Mouse (Mus musculus) kidney, postnatal 0 days (tissue): Measurements from ENCODE around the gene Ppp1cc. TPM values are rescaled to one million over a fixed set of nuclear protein-coding genes. Genes with fewer than 3 reads are reported as not detected.

Source experiments
- ATAC-seq: fragments of 200-750 bp; cut with Nextera tagmentation; replicated peaks from 2 replicates; pipeline ENCODE4 v1.8.0; 2017; ENCODE audit warnings: low read depth, moderate number of reproducible peaks, moderate TSS enrichment, moderate library complexity; ENCODE audit not compliant: low FRiP score
- DNase-seq: peaks from one replicate; pipeline ENCODE4 v3.0.0-alpha.2; 2016; ENCODE audit warnings: low spot score
- H3K27ac ChIP-seq: fragments of 300-500 bp; sonication (generic); 2 replicates; pipeline ENCODE4 v1.5.1; 2014; ENCODE audit warnings: mild to moderate bottlenecking
- H3K27me3 ChIP-seq: fragments of 300-500 bp; sonication (generic); 2 replicates; pipeline ENCODE4 v1.6.1; 2014; ENCODE audit warnings: low read length, mixed read lengths; ENCODE audit not compliant: insufficient read depth
- H3K36me3 ChIP-seq: fragments of 300-500 bp; sonication (generic); 2 replicates; pipeline ENCODE4 v1.6.1; 2014; ENCODE audit warnings: low read length, mixed read lengths; ENCODE audit not compliant: insufficient read depth
- H3K4me1 ChIP-seq: fragments of 300-500 bp; sonication (generic); replicated peaks from 2 replicates; pipeline ENCODE4 v1.6.1; 2014; ENCODE audit warnings: antibody characterized with exemption, low read length, mixed read lengths; ENCODE audit not compliant: insufficient read depth
- H3K4me2 ChIP-seq: fragments of 300-500 bp; sonication (generic); 2 replicates; pipeline ENCODE4 v1.6.1; 2014; ENCODE audit warnings: mild to moderate bottlenecking, low read length, moderate library complexity, mixed read lengths
- H3K4me3 ChIP-seq: fragments of 300-500 bp; sonication (generic); replicated peaks from 2 replicates; pipeline ENCODE4 v1.5.1; 2014; ENCODE audit warnings: low read depth, low read length
- H3K9ac ChIP-seq: fragments of 300-500 bp; sonication (generic); 2 replicates; pipeline ENCODE4 v1.6.1; 2014; ENCODE audit warnings: low read depth, low read length
- H3K9me3 ChIP-seq: fragments of 300-500 bp; sonication (generic); replicated peaks from 2 replicates; pipeline ENCODE4 v1.6.1; 2016; ENCODE audit warnings: low read length, inconsistent platforms, mixed read lengths
- CTCF ChIP-seq: IDR thresholded peaks from 2 replicates; pipeline ENCODE4 v1.5.1; 2016; ENCODE audit warnings: antibody characterized with exemption, low read depth, mild to moderate bottlenecking, moderate library complexity
- WGBS: fragments of 180-500 bp; shearing (Covaris S2); extraction: QIAGEN DNeasy Blood & Tissue Kit; methylation state at CpG from one replicate; pipeline ENCODE4 v1.1.7; 2014; 5-methylcytosine and 5-hydroxymethylcytosine counted together
- polyA plus RNA-seq: library from polyadenylated mRNA; unstranded; fragments of >200 nt; fragmentation: Nextera tagmentation; extraction: Ambion mirVana; gene quantifications from 2 replicates; pipeline ENCODE4 v1.2.1, GENCODE M21; 2015

Ppp1cc gene
- 203 and 220 TPM in 2 replicates for polyA plus RNA-seq

GRCm38 (mm10) chr5:122157827-122158381 lies at the start of gene Ppp1cc:
TSS of gene Ppp1cc (plus strand) at chr5:122158278.
- under 1% methylated on average over 51 of the region's 54 CpGs for WGBS
- H3K4me1 ChIP-seq, result peaks cover 10% of the 10 kb centered on the region
- 0 out of 2 replicates have a peak, but pooled peaks cover 3% of the 10 kb centered on the region for H3K36me3 ChIP-seq
- TF ChIP-seq CTCF, result peak; percentile 41; the same call in 1 of the 2 replicates
- no peaks in the 10 kb centered on the region for H3K9me3 ChIP-seq
- H3K27ac ChIP-seq, result peak within 1 kb of the TSS; percentile 78
- H3K4me2 ChIP-seq, result peak within 1 kb of the TSS; percentile 74
- DNase-seq, result peak; percentile 95
- peak within 1 kb of the TSS; percentile 93 for H3K9ac ChIP-seq
- peak; percentile 94 for ATAC-seq
- H3K27me3 ChIP-seq, result no peaks in the 10 kb centered on the region
- H3K4me3 ChIP-seq, result peak within 1 kb of the TSS; percentile 95

GRCm38 (mm10) chr5:122109325-122110060 lies 48.6 kb upstream of the Ppp1cc start:
- ATAC-seq (no peak), DNase-seq (no peak)
- no peak overlapping the region for H3K27ac ChIP-seq
- H3K27me3 ChIP-seq, result no peaks in the 10 kb centered on the region
- TF ChIP-seq CTCF, result no peak
- H3K9me3 ChIP-seq, result no peaks in the 10 kb centered on the region
- H3K9ac ChIP-seq, result no peak overlapping the region
- 52% methylated on average over 16 of the region's 16 CpGs for WGBS
- no peaks in the 10 kb centered on the region for H3K36me3 ChIP-seq
- no peak overlapping the region for H3K4me2 ChIP-seq
- no peaks in the 10 kb centered on the region; the same call in 1 of the 2 replicates for H3K4me1 ChIP-seq
- no peak overlapping the region for H3K4me3 ChIP-seq

GRCm38 (mm10) chr5:122110625-122111024 lies 47.5 kb upstream of the Ppp1cc start:
- no peaks in the 10 kb centered on the region; the same call in 1 of the 2 replicates for H3K4me1 ChIP-seq
- no peak for ATAC-seq
- H3K27ac ChIP-seq, result no peak overlapping the region
- H3K27me3 ChIP-seq, result no peaks in the 10 kb centered on the region
- no peaks in the 10 kb centered on the region for H3K9me3 ChIP-seq
- no peak overlapping the region for H3K4me2 ChIP-seq
- no peak for TF ChIP-seq CTCF
- WGBS, result 91% methylated on average over 13 of the region's 13 CpGs
- DNase-seq, result no peak
- no peak overlapping the region for H3K9ac ChIP-seq
- H3K36me3 ChIP-seq, result no peaks in the 10 kb centered on the region
- H3K4me3 ChIP-seq, result no peak overlapping the region

- no peak overlapping the region for H3K4me2 ChIP-seq
- peak; percentile 34; the same call in 1 of the 2 replicates for TF ChIP-seq CTCF
Observed at GRCm38 (mm10) chr5:122111091-122111932, 46.8 kb upstream of the Ppp1cc start.

GRCm38 (mm10) chr5:122111933-122112248 lies 46.2 kb upstream of the Ppp1cc start:
- DNase-seq (no peak), ATAC-seq (no peak)
- Histone ChIP-seq H3K27ac (no peak overlapping the region), H3K9me3 (no peaks in the 10 kb centered on the region), H3K9ac (no peak overlapping the region), H3K27me3 (no peaks in the 10 kb centered on the region), H3K4me2 (no peak overlapping the region), H3K4me3 (no peak overlapping the region), H3K4me1 (no peaks in the 10 kb centered on the region; the same call in 1 of the 2 replicates), H3K36me3 (no peaks in the 10 kb centered on the region)
- TF ChIP-seq CTCF, result no peak
- 28% methylated on average over 4 of the region's 4 CpGs for WGBS

More at GRCm38 (mm10) chr5:122111091-122111932, 46.8 kb upstream of the Ppp1cc start:
- H3K9me3 ChIP-seq, result no peaks in the 10 kb centered on the region
- no peak overlapping the region for H3K27ac ChIP-seq
- no peaks in the 10 kb centered on the region; the same call in 1 of the 2 replicates for H3K4me1 ChIP-seq
- no peak overlapping the region for H3K9ac ChIP-seq
- DNase-seq (no peak), ATAC-seq (no peak)
- no peak overlapping the region for H3K4me3 ChIP-seq
- no peaks in the 10 kb centered on the region for H3K27me3 ChIP-seq
- no peaks in the 10 kb centered on the region for H3K36me3 ChIP-seq
- WGBS, result 65% methylated on average over 26 of the region's 26 CpGs

GRCm38 (mm10) chr5:122113450-122113849 lies 44.6 kb upstream of the Ppp1cc start:
- no peaks in the 10 kb centered on the region for H3K36me3 ChIP-seq
- H3K4me1 ChIP-seq, result no peaks in the 10 kb centered on the region; the same call in 1 of the 2 replicates
- no peak overlapping the region for H3K9ac ChIP-seq
- H3K4me2 ChIP-seq, result no peak overlapping the region
- H3K27ac ChIP-seq, result no peak overlapping the region
- no peak for ATAC-seq
- no peak for DNase-seq
- H3K9me3 ChIP-seq, result no peaks in the 10 kb centered on the region
- no peaks in the 10 kb centered on the region for H3K27me3 ChIP-seq
- no peak for TF ChIP-seq CTCF
- no peak overlapping the region for H3K4me3 ChIP-seq
- WGBS, result 75% methylated on average over 7 of the region's 7 CpGs
